Mouse (Mus musculus) forebrain, embryonic 16.5 days (tissue): ENCODE results near the gene Slain2. TPM values are rescaled to one million over a fixed set of nuclear protein-coding genes. Genes with fewer than 3 reads are reported as not detected.
A peak's percentile ranks its signal among the peaks of the same experiment; 100 is the strongest.

Source experiments
- ATAC-seq: fragments of 200-750 bp; cut with Nextera tagmentation; 2 replicates; pipeline ENCODE4 v1.8.0; 2017; ENCODE audit warnings: mild to moderate bottlenecking, moderate library complexity
- H3K27ac ChIP-seq: fragments of 300-500 bp; sonication (generic); 2 replicates; pipeline ENCODE4 v1.5.1; 2014; ENCODE audit warnings: low read length, control low read depth
- H3K27me3 ChIP-seq: fragments of 300-500 bp; sonication (generic); replicated peaks from 2 replicates; pipeline ENCODE4 v1.6.1; 2014; ENCODE audit warnings: low read length; ENCODE audit not compliant: control insufficient read depth, insufficient read depth
- H3K36me3 ChIP-seq: fragments of 300-500 bp; sonication (generic); 2 replicates; pipeline ENCODE4 v1.6.1; 2014; ENCODE audit not compliant: control insufficient read depth, insufficient read depth
- H3K4me1 ChIP-seq: fragments of 300-500 bp; sonication (generic); replicated peaks from 2 replicates; pipeline ENCODE4 v1.6.1; 2014; ENCODE audit warnings: low read length; ENCODE audit not compliant: control insufficient read depth, insufficient read depth
- H3K4me2 ChIP-seq: fragments of 300-500 bp; sonication (generic); 2 replicates; pipeline ENCODE4 v1.6.1; 2014; ENCODE audit warnings: mild to moderate bottlenecking, low read length, control low read depth
- H3K4me3 ChIP-seq: fragments of 300-500 bp; sonication (generic); replicated peaks from 2 replicates; pipeline ENCODE4 v1.5.1; 2014; ENCODE audit warnings: mild to moderate bottlenecking, low read length, control low read depth
- H3K9ac ChIP-seq: fragments of 300-500 bp; sonication (generic); replicated peaks from 2 replicates; pipeline ENCODE4 v1.6.1; 2014; ENCODE audit warnings: low read depth, low read length, control low read depth
- H3K9me3 ChIP-seq: fragments of 300-500 bp; sonication (generic); 2 replicates; pipeline ENCODE4 v1.6.1; 2016; ENCODE audit warnings: low read length; ENCODE audit not compliant: control insufficient read depth
- WGBS: fragments of 180-500 bp; shearing (Covaris S2); extraction: QIAGEN DNeasy Blood & Tissue Kit; methylation state at CpG from one replicate; pipeline ENCODE4 v1.1.7; 2014; 5-methylcytosine and 5-hydroxymethylcytosine counted together
- polyA plus RNA-seq: library from polyadenylated mRNA; unstranded; fragments of >200 nt; fragmentation: Nextera tagmentation; extraction: Ambion mirVana; gene quantifications from 2 replicates; pipeline ENCODE4 v1.2.1, GENCODE M21; 2015

Gene Slain2
- polyA plus RNA-seq, 1 experiment from 2014 or later = 16.9 TPM

GRCm38 (mm10) chr5:72910373-72910772 lies 3.7 kb upstream of the Slain2 start:
- Histone ChIP-seq H3K9ac (no peak overlapping the region), H3K36me3 (no peaks in the 10 kb centered on the region), H3K27me3 (no peaks in the 10 kb centered on the region), H3K9me3 (no peaks in the 10 kb centered on the region), H3K4me2 (no peak overlapping the region), H3K4me1 (peaks cover 9% of the 10 kb centered on the region), H3K27ac (no peak overlapping the region), H3K4me3 (no peak overlapping the region)
- WGBS = 90% methylated on average over 1 of the region's 1 CpGs
- no peak for ATAC-seq

- WGBS = 78% methylated on average over 3 of the region's 3 CpGs
Measured at GRCm38 (mm10) chr5:72911284-72911683, 2.8 kb upstream of the Slain2 start.

GRCm38 (mm10) chr5:72914633-72915561 lies 793 bp downstream of the Slain2 start:
- peaks cover 31% of the 10 kb centered on the region for H3K4me1 ChIP-seq
- under 1% methylated on average over 66 of the region's 66 CpGs for WGBS
- H3K9ac ChIP-seq = peak overlapping the region; percentile 99
- no peaks in the 10 kb centered on the region for H3K36me3 ChIP-seq
- no peaks in the 10 kb centered on the region for H3K27me3 ChIP-seq
- peak overlapping the region; percentile 94 for H3K4me3 ChIP-seq
- peak; percentile 54 for ATAC-seq
- H3K9me3 ChIP-seq = no peaks in the 10 kb centered on the region
- H3K4me2 ChIP-seq = peak overlapping the region; percentile 68
- peak overlapping the region; percentile 96 for H3K27ac ChIP-seq

More at GRCm38 (mm10) chr5:72911284-72911683, 2.8 kb upstream of the Slain2 start:
- no peaks in the 10 kb centered on the region for H3K27me3 ChIP-seq
- no peak overlapping the region for H3K4me2 ChIP-seq
- no peak overlapping the region for H3K27ac ChIP-seq
- no peaks in the 10 kb centered on the region for H3K36me3 ChIP-seq
- H3K4me1 ChIP-seq = peaks cover 15% of the 10 kb centered on the region
- no peak for ATAC-seq
- H3K4me3 ChIP-seq = no peak overlapping the region
- no peaks in the 10 kb centered on the region for H3K9me3 ChIP-seq
- H3K9ac ChIP-seq = no peak overlapping the region

GRCm38 (mm10) chr5:72916048-72916447 lies 1.9 kb downstream of the Slain2 start:
- no peaks in the 10 kb centered on the region for H3K27me3 ChIP-seq
- H3K9me3 ChIP-seq = no peaks in the 10 kb centered on the region
- 37% methylated on average over 4 of the region's 4 CpGs for WGBS
- no peak for ATAC-seq
- peak overlapping the region; percentile 94 for H3K4me3 ChIP-seq
- peaks cover 38% of the 10 kb centered on the region for H3K4me1 ChIP-seq
- H3K9ac ChIP-seq = peak overlapping the region; percentile 99
- no peak overlapping the region for H3K27ac ChIP-seq
- H3K4me2 ChIP-seq = peak overlapping the region; percentile 68
- H3K36me3 ChIP-seq = no peaks in the 10 kb centered on the region

GRCm38 (mm10) chr5:72916851-72917250 lies 2.7 kb downstream of the Slain2 start:
- peak overlapping the region; percentile 68 for H3K4me2 ChIP-seq
- ATAC-seq = no peak
- no peak overlapping the region for H3K4me3 ChIP-seq
- no peaks in the 10 kb centered on the region for H3K36me3 ChIP-seq
- no peak overlapping the region for H3K27ac ChIP-seq
- no peak overlapping the region; the same call in 1 of the 2 replicates for H3K9ac ChIP-seq
- peaks cover 38% of the 10 kb centered on the region for H3K4me1 ChIP-seq
- H3K9me3 ChIP-seq = no peaks in the 10 kb centered on the region
- WGBS = 74% methylated on average over 1 of the region's 1 CpGs
- no peaks in the 10 kb centered on the region for H3K27me3 ChIP-seq

- WGBS = 50% methylated on average over 4 of the region's 4 CpGs
- peak; percentile 45 for ATAC-seq
Measured at GRCm38 (mm10) chr5:72920416-72920815, 6.3 kb downstream of the Slain2 start.

GRCm38 (mm10) chr5:72921171-72921570 lies 7.1 kb downstream of the Slain2 start:
- Histone ChIP-seq H3K4me2 (no peak overlapping the region), H3K36me3 (no peaks in the 10 kb centered on the region), H3K9me3 (no peaks in the 10 kb centered on the region), H3K4me1 (peaks cover 24% of the 10 kb centered on the region), H3K27ac (no peak overlapping the region), H3K4me3 (no peak overlapping the region), H3K27me3 (no peaks in the 10 kb centered on the region), H3K9ac (no peak overlapping the region)
- 85% methylated on average over 8 of the region's 8 CpGs for WGBS
- ATAC-seq = no peak

More at GRCm38 (mm10) chr5:72920416-72920815, 6.3 kb downstream of the Slain2 start:
- H3K9me3 ChIP-seq = no peaks in the 10 kb centered on the region
- no peak overlapping the region for H3K4me3 ChIP-seq
- H3K27me3 ChIP-seq = no peaks in the 10 kb centered on the region
- H3K4me1 ChIP-seq = peaks cover 29% of the 10 kb centered on the region
- no peak overlapping the region for H3K27ac ChIP-seq
- no peak overlapping the region for H3K9ac ChIP-seq
- no peaks in the 10 kb centered on the region for H3K36me3 ChIP-seq
- no peak overlapping the region for H3K4me2 ChIP-seq

- Histone ChIP-seq H3K9me3 (no peaks in the 10 kb centered on the region), H3K27me3 (no peaks in the 10 kb centered on the region), H3K27ac (no peak overlapping the region), H3K4me3 (no peak overlapping the region), H3K9ac (no peak overlapping the region), H3K4me2 (no peak overlapping the region), H3K4me1 (peaks cover 11% of the 10 kb centered on the region), H3K36me3 (no peaks in the 10 kb centered on the region)
- no peak for ATAC-seq
- WGBS = 100% methylated on average over 3 of the region's 3 CpGs
Measured at GRCm38 (mm10) chr5:72922796-72923195, 8.7 kb downstream of the Slain2 start.

GRCm38 (mm10) chr5:72927074-72927473 lies 13.0 kb downstream of the Slain2 start:
- Histone ChIP-seq H3K4me1 (no peaks in the 10 kb centered on the region), H3K4me2 (no peak overlapping the region), H3K36me3 (no peaks in the 10 kb centered on the region), H3K9ac (no peak overlapping the region), H3K9me3 (no peaks in the 10 kb centered on the region), H3K27ac (no peak overlapping the region), H3K27me3 (no peaks in the 10 kb centered on the region), H3K4me3 (no peak overlapping the region)
- ATAC-seq = no peak
